Mouse (Mus musculus) brain, adult 2 months (tissue): ENCODE measurements around the gene Kri1.
"Not testable (repeated sequence)": the region's sequence is repeated elsewhere in the genome, so short reads cannot be mapped to it uniquely, and the experiment has no call there.

Source experiments
- DNase-seq: peaks from one replicate; pipeline ENCODE4 v3.0.0; 2011; ENCODE audit warnings: low read depth, low spot score

Gene Kri1

DNA sequence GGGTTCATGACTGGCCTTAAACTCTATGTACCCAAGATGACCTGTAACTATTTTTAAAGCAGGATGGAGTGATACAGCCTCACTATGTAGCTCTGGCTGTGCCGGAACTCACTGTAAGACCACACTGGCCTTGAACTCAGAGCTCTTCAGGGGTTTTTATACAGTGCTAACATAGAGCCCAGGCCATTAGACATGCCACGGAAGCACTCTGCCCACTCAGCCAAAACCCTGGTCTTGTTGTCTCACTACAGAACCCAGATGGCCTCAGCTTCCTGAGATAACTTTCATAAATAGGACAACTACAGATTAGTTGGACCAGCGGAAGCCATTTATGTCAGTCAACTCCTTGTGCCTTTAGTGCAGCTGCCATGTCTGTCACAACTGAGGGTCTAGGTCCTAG is 13.4 kb downstream of the Kri1 start:
- no peak for DNase-seq

DNA sequence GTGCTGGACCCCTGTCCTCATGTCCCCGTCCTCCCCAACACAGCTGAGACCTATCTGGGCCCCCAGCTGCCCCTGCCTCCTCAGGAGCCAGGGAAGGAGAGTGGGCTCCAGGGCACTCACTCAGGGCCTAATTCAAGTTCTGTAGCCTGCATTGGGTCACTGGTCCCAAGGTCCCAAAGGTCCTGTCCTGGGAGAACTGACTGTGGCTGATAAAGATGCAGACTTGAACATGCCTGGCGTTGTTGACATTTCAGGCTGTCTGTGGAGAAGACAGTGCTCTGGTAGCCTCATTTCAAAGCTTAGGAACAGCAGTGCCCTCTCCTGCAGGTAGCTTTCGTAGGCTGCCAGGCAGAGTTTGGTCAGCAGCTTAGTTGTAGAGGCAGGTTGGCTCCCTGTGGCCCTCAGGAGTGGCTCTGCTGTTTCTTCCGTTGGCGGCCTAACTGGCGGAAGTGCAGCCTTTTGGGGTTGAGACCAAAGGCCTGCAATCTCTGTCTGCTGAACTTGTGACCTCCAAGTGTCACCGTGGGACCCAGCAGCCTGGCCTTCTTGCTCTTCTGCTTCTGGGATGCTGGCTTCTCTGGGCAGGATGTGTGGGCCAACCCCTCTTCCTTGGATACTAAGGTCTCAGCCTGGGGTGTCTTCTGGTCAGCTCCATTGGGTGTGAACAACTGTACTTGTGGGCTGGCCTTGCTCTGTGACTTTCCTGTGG is 14.1 kb downstream of the Kri1 start:
- DNase-seq, result no peak

DNA sequence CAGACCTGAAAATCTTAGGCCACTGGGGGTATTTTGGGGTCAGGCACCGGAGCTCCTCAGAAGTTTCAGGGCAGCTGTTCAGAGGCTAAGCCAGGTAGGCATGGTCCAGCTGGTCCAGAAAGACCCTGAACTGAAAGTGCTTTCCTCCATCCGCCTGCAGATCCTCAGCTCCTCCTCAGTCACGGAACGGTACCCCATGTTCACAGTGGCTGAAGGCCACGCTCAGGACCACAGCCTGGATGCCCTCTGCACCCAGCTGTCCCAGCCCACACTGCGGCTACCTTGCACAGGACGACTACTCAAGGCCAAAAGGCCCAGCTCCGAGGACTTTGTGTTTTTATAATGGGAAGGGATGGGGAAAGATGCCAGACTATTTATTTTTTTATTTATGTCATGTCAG is 14.7 kb downstream of the Kri1 start:
- DNase-seq, result no peak

DNA sequence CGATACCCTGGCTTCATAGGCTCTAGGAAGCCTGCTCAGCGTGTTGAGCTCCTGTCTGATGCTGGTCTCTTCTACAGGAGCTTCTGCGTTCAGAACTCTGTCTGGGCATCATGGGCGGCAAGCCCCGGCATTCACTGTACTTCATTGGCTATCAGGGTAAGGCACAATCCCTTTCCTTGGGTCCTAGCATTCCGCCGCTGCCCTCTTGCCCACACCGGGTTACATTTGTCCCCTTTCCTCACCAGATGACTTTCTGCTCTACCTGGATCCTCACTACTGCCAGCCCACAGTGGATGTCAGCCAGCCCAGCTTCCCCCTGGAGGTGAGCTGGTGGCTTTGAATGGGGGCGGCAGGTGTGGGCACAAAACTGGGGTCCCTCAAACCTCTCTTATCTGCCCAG is 15.4 kb downstream of the Kri1 start:
- no peak for DNase-seq

DNA sequence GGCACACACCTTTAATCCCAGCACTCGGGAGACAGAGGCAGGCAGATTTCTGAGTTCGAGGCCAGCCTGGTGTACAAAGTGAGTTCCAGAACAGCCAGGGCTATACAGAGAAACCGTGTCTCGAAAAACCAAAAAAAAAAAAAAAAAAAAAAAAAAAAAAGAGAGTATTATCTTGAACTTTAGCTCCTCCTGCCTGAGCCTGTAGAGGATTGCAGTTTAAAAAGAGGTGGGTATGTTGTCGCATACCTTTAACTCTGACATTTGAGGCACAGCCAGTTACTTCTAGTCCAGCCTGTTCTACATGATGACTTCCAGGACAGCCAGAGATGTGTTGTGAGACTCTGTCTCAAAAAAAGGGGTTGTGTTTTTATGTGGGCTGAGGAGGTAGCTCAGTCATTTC is 18.2 kb downstream of the Kri1 start:
- DNase-seq, result not testable (repeated sequence)

DNA sequence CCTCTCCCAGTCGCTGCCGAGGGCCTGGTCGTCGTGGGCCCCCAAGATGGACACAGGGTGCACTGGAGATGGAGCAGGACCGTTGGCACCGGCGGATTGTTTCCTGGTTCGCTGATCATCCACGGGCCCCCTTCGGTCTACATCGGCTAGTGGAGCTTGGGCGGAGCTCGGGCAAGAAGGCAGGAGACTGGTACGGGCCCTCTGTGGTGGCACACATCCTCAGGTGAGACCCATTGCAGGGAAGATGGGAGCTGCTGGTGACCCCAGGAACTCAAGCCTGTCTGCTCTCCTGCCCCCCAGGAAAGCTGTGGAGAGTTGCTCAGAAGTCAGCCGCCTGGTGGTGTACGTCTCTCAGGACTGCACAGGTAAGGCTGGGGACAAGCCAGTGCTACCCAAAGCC is 19.5 kb downstream of the Kri1 start:
- DNase-seq, result no peak

DNA sequence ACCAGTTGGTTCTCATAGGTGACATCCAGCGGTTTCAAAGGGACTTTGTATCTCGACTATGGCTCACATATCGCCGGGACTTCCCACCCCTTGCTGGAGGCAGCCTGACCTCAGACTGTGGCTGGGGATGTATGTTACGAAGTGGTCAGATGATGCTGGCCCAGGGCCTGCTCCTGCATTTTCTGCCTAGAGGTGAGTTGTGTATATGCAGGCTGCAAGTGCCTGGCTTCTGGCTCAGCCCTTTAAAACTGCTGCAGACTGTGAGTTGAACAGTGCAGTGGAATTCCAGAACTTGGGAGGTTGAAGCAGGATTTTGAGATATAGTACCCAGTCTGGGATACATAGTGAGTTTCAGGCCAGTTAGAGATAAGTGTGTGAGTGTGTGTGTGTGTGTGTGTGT is 20.9 kb downstream of the Kri1 start:
- no peak for DNase-seq

DNA sequence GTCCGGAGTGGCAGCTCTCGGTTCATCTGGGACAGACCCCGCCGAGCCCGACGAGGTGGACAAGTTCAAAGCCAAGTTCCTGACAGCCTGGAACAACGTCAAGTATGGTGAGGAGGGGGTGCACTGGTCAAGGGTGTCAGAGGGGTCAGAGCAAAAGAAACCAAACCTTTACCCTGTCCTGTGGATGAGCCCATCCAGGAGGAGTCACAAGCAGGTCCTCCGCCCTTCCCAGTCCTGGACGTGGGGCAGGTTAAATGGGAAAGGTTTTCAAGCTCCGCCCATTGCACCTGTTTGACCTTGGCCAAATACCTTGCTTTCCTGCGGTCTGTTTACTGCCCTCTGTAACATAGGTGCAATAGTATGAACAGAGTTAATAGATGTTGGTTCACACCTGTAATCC is 22.2 kb downstream of the Kri1 start:
- no peak for DNase-seq

DNA sequence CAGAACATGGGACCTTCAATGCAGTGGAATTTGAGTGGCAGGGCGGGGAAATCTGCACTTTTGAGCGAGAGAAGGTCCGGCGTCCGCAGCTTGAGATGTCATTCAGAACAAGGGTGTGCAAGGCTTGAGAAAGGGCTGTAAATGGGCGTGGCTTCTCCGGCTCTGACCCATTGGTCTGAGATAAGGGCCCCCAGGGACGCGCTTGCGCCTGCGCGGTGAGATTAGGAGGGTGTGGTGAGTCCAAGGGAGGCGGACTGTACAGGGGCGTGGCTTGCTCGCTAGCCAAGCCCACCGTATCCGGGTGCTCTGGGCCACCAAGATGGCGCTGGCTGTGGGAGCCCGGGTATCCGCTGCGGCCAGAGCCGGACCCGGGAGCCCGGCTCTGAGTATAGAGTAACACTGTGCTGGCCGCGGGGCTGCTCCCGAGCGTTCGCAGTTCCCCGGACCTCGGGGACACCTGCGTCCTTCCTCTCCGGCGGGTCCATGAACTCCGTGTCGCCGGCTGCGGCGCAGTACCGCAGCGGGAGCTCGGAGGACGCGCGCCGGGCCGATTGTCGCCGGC is 22.7 kb downstream of the Kri1 start, which contains the start of gene Atg4d:
Atg4d (plus strand) TSS at position 294 of the 562 bp plus-strand sequence.
- peak; percentile 100 for DNase-seq

DNA sequence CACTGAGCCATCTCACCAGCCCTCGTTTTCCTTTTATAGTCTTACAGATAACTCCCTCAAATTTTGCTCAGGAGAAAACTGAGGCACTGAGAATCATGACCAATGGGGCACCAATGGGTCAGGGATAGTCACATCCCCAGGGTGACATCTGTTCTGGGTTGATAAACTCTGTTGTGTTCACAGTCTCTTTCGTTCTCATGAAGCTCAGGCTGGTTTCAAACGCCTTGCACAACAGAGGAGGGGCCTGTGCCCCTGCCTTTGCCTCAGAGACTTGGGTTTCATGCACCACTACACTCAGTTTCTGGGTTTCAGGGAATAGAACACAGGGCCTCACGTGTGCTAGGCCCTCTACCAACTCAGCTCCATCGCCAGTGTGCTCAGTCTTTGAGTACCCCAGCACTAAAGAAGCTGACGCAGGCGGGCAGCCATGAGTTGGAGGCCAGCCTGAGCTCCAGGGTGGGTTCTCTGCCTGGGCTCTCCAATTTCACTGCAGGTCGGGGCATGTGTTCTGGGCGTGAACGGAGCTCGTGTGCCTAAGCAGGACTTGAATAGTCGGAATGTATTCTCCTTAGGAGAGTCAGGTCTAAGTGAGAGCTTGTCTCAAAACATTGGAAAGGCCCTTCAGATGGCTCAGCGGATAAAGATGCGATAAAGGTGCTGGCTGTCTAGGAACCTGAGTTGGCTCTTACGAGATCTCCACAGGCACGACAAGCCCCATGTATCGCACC is 23.3 kb downstream of the Kri1 start:
- no peak for DNase-seq

DNA sequence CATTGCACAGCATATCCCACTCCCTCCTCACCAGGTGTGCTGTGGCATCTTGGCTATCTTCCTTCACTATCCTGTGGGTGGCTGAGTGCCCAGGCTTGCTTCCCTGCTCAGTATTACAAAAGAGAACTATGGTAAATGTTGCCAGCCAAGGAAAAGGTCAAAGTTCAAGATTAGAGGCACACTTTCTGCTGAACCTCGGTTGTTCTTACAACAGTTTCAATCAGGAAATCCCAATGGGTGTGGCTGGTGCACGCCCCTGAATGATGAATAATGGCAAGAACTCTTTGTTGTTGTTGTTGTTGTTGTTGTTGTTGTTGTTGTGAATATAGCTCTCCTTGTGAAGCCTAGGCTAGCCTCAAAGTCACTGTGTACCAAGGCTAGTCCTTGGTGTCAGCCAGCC is 25.9 kb downstream of the Kri1 start:
- no peak for DNase-seq

DNA sequence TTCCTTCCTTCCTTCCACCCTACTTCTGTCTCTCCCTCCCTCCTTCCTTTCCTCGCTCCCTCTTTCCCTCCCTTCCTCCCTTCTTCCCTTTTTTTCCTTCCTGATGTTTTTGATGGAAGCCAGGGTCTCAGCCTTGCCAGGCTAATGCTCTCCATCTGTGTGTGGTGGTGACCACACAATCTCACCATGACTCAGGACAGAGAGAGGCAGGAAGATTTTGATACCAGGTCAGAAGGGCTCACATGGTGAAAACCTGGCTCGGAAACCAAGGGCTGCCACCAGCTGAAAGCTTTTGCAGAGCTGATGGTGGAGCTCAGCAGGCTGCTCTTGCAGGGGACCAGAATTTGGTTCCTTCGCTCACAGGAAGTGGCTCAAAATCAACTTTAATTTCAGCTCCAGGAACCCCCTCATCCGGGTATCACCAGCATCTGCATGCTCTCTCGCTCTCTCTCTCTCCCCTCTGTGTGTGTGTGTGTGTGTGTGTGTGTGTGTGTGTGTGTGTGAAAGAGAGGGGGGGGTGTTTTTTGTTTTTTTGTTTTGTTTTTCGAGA is 27.2 kb downstream of the Kri1 start:
- DNase-seq, result no peak

DNA sequence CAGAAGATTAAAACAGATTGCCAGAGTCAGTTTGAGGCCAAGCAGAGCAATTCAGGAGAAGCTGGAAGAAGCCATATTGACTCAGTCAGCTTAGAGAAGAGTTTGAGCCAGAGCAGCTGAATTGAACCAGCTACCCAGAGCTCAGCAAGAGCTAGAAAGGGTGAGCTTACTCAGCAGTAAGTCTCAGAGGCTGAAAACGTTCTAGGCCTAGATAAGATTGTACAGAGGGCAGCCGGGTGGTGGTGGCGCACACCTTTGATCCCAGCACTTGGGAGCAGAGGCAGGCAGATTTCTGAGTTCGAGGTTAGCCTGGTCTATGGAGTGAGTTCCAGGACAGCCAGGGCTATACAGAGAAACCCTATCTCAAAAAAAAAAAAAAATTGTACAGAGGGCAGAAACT is 31.4 kb downstream of the Kri1 start:
- not testable (repeated sequence) for DNase-seq

DNA sequence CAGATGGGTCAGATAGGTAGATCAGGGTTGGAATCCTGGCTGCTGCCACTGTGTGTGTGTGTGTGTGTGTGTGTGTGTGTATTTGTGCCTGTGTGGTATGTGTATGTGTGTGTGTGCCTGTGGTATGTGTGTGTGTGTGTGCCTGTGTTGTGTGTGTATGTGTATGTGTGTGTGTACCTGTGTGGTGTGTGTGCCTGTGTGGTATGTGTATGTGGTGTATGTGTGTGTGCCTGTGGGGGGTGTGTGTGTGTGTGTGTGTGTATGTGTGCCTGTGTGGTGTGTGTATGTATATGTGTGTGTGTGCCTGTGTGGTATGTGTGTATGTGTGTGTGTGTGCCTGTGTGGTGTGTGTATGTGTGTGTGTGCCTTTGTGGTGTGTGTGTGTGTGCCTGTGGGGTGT is 33.1 kb downstream of the Kri1 start:
- DNase-seq, result no peak

DNA sequence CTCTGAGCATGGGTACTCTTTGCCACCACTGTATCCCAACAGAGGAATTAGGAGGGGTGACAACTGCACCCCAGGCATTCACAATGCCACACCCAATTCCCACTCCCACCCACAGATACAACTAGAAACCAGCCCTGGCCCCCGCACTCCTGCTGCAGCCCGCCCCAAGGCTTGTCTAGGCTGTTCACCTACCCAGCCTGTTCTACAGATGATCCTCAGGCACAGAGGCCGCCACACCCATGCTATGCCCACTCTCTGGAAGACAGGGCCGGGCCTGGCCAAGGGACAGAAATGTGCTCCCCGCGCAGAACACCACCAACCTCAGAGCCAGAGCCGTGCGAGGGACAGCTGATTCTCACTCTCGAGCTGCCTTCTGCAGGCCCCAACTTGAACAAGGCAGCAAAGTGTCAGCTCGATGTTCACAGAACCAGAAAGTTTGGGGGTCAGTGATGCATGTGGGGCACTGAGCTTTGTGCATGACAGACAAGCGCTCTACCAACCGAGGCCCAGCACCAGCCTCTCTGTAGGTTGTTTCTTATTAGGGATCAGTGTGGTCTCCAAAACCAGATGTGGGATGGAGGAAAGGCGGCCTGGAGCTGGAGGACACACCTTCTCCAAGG is 36.5 kb downstream of the Kri1 start:
- DNase-seq, result no peak

DNA sequence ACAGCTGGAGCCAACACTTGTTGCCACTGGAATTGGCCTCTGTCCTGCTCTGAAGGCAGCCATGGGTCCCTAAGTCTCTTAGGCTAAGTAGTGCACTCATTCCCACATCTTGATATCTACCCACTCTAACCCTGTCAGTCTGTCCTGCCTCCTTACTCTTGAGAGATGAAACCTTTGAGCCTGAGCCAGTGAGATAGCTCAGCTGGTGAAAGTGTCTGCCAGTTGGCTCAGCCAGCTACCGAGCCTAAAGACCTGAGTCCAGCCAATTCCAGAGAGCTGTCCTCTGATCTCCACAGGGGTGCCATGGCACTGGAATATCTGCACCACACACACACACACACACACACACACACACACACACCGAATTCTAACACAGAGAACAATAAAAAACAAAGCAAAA is 37.3 kb downstream of the Kri1 start:
- DNase-seq, result no peak

DNA sequence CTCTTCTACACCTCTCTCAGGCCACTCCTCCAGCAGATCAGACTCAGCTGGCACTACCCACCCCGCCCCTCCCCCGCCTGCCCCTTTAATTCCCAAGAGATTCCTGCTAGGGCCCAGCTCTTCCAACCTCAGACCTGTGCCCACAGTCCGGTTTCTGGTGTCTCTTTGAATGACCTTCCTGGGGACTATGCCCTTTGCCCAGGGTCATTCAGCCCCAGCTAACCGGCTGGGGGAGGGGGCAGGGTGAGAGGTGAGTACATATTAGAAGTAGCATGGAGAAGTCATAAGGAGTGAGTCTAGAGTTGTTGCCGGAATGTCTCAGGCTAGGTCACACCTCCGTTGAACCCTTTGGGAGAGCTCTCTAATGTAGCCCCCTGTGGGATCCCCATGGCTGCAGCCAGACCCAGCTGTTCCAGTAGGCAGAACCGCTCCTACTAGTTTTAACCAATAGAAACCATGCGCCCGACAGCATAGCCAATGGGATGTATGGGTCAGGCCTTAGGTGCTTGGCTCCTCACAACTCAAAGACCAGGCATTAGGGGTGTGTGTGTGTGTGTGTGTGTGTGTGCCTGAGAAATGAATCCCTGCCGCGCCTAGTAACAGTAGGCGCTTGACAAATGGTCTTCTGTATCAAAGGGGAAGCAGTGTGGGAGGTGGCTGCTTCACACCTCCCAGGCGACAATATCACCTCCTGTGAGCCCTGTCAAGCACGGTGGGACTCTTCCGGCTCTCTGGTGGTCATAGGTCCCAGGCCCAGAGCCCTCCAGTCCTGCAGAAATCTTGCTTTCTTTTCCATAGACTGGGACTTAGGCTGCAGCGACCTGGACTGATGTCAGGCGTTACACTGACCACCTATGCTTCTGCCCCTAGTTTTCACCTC is 37.9 kb downstream of the Kri1 start:
- no peak for DNase-seq

DNA sequence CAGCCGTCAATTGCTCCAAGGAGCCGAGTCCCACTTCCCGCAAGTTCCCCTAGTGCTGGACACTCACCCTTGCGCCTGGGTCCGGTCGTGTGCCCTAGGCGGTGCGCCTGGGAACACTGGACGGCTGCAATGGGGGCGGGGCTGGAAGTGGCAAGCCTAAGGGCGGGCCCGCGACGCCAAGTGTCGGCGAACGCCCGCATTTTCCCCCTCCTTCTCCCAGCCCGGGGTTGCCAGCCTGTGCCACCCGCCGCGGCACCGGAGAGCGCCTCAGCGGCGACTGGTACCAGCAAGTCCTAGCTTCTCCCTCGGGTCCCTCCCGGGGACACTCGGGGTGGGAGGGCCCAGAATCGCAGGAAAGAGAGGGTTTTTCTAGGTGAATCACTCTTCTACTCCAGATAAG is 39.4 kb downstream of the Kri1 start, which contains the start of gene S1pr5:
S1pr5 (minus strand) TSS at position 118 of the 400 bp plus-strand sequence.
- peak; percentile 87 for DNase-seq

DNA sequence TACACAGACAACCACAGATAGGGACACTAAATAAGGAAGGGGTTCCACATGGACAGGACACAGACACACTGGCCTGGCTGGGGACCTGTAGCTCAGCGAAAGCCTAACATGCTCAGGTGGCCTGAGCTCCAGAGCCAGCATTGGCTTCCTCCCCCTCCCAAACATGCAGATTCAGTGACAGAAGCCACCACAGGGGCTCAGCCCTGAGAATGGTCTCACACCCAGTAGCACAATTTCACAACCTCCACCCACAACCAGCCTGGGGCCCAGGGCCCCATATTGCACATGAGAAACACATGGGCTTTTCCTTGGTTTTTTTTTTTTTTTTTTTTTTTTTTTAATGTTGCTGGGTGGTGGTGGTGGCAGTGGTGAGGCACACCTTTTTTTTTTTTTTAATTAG is 41.4 kb downstream of the Kri1 start:
- no peak for DNase-seq

DNA sequence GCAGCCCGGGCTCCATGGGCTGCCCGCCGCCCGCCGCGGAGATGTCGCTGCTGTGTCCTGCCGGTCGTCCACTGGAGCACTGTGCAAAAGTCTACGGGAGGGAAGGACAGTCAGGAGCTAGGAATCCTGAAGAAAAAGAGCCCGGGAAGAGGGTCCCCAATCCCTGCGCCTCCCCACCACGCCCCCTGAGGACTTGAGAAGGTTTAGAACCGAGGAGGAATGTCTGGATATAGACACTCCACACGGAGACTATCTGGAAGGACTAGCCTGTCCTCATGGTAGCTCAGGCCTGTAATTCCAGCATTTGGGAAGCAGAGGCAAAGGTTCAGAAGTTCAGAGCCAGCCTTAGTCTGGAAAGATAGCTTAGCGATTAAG is 42.7 kb downstream of the Kri1 start:
- DNase-seq, result no peak

DNA sequence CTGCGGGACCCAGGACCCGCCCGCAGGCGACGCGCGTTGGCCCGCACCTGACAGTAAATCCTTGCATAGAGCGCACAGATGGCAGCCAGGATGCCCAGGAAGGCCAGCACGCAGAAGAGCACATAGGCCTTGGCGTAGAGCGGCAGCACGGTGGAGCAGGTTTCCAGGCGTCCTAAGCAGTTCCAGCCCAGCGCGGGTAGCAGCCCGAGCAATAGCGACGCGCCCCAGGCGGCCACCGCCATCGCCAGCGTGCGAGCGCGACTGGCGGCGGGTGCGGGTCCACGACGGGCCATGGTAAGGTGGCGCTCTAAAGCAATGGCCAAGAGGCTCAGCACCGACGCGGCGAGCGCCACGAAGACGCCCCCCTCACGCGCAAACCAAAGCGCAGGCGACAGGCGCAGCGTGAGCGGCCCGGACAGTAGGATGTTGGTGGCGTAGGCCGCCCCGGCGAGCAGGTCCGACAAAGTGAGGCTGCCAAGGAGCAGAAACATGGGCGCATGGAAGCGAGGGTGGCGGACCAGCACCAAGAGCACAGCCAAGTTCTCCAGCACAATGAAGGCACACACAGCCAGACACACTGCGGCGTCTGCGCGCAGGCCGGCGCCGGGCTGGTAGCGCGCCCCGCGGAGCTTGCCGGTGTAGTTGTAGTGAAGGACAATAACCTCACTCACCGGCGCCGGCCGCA is 43.2 kb downstream of the Kri1 start:
- peak; percentile 87 for DNase-seq
